Mouse (Mus musculus) ovary, postnatal 14 days (tissue): ENCODE data around the gene Slc26a5.
A peak's percentile ranks its signal among the peaks of the same experiment; 100 is the strongest.

Source experiments
- DNase-seq: peaks from one replicate; pipeline ENCODE4 v3.0.0; 2022; ENCODE audit warnings: low spot score

Gene Slc26a5

DNA sequence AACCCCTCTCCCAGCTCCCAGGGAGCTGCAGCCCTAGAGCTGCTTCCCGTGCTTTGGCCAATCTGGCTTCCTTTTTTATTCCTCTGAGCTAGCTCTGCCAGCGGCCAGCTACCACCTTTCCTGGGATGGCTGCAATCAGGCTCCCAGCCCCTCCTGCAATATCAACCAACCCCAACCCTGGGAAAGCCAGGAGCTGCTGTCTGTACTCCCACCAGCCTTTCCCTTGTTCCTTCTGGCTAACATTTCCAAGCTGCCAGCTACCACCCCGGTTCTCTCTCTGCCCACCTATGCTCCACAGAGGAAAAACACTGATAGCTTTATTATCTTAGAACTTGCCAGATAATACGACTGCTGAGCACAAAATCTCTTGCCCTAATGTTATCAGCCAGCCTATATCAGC lies 60.6 kb downstream of the Slc26a5 start:
- DNase-seq, result no peak

DNA sequence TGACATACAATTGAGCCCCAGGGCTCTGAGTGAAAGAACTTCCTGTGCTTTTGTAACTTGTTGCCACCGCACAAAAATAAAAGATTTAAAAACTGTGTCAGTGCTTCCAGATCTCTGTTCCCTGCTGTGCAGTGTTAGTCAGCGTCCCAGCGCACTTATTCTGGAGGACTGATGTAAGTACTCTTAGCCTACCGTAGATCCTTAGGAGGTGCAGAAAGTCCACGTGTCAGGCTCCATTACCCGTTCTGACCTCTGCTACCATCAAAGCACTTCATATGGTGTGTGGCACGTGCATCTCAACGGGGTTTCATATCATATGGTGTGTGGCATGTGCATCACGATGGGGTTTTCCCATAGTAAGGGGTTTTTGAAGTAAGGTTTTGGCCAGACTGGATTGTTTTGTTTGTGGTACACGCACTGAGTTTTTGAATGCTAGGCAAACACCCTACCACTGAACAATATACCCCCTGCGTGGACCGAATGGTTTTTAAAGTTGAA lies 61.7 kb downstream of the Slc26a5 start:
- DNase-seq, result no peak

DNA sequence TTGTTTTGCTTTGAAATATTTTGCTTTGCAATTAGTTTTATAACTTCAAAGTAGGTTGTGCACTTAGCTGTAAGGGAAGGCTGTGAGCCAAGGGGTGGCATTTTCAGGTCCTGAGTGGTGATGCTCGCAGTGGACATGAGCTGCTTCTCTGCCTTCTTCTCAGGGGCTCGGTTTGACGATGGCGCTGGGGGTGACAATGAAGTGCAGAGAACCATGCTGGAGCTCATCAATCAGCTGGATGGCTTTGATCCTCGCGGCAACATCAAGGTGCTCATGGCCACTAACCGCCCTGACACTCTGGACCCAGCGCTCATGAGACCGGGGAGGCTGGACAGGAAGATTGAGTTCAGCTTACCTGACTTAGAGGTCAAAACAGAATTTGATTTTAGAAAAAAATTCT lies 62.5 kb downstream of the Slc26a5 start:
- no peak for DNase-seq

- no peak for DNase-seq
Measured at GRCm38 (mm10) chr5:21792166-21792565, 73.2 kb downstream of the Slc26a5 start.

- DNase-seq, result no peak
Measured at GRCm38 (mm10) chr5:21789061-21789460, 76.3 kb downstream of the Slc26a5 start.

- DNase-seq, result no peak
Measured at GRCm38 (mm10) chr5:21787186-21788105, 78.0 kb downstream of the Slc26a5 start.

DNA sequence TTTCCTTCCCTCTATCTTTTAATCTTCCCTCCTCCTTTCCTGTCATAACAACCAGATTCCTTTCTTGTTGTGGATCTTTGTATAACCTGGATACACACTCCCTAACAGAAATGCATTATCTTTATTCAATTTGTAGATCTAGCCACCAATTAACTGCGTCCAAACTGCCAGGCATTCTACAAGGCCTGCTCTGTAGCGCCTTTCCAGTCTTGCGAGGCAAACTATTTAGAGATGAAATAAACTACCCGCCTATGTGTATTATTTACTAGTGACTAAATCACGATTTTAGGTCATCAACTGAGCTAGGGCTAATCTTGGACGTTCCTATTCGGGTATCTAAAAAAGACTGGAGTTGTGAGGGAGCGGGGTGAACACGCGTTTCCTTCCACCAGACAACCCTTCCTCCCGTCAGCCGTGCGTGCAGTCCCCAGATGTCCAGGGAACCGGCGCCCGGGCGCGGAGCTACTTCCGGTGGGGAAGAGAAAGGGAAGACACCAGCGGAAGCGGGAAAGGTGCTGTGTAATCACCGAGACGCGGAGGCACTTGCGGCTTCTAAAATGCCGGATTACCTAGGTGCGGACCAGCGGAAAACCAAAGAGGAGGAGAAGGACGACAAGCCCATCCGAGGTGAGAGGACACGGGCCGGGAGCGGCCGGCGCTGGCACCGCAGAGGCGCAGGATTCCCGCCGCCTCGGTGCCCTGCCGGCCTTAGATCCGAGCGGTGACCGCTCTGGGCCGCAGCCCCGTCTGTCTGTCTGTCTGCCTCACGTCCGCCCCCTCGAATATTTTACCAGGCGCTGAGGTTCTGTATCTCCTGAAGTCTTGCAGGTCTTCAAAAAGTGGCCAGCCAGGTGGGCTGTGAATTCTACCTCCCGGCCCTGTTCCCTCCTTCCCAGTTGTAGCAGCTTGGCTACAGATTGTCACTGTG lies 78.9 kb downstream of the Slc26a5 start:
- peak; percentile 92 for DNase-seq

DNA sequence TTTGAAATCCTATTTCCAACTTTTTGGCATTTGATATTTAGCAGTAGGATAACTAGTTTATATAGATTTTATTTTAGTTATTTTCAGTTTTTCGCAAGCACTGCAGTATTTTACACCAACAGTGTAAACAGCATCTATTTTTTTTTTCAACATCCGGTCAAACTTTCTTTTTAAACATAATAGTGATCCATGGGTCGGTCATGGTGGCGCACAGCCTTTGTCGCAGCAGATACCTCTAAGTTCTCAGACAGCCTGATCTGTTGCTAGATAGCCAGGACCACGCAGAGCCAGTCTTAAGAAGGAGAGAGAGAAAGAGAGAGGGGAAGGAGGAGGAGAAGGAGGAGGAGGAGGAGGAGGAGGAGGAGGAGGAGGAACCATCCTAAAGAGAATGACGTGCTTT lies 79.6 kb downstream of the Slc26a5 start:
- no peak for DNase-seq

DNA sequence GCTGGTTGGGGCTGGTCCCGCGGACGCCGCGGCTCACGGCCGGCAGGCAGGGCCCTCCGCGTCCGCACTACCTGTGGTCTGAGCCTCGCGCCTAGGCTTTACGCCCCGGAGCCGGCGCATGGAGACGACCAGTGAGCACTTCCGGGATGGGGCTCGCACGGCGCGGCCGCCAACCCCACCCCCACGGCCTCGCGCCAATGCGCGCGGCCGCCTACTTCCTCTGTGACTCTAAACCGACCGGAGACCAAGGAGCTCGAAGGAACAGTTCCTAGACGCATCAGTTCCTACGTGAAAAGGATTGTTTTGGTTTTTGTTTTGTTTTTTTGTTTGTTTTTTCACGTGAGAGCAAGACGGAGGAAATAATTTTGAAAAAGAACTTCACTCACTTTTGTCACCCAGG lies 80.4 kb downstream of the Slc26a5 start, which contains the start of the genes Dnajc2 and Psmc2:
Gene Dnajc2 (minus strand): TSS at position 199 of the 400 bp plus-strand sequence.
Gene Psmc2 (plus strand): TSS at position 231 of the 400 bp plus-strand sequence.
- peak; percentile 85 for DNase-seq

GRCm38 (mm10) chr5:21784161-21785052 lies 81.0 kb downstream of the Slc26a5 start:
- peak; percentile 14 for DNase-seq

GRCm38 (mm10) chr5:21776491-21776890 lies 88.9 kb downstream of the Slc26a5 start:
- no peak for DNase-seq

- no peak for DNase-seq
Measured at GRCm38 (mm10) chr5:21769841-21770240, 95.6 kb downstream of the Slc26a5 start.

DNA sequence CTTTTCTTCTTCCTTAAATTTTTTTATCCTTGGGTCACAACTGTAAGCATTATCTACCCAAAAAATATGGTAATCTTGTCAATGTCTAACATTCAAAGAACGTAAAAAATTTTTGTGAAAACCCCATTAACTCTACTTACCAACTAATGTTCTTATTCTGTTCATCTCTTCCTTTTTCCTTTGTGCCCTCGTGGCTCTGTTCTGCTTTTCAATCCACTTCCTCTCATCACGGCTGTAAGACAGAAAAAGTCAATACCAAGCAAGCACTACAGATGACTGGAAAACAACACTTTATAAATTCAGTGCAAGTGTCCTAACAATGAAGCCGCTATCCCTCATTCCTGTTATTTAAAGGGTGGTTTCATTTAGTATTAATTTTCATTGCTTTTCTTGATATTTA lies 96.9 kb downstream of the Slc26a5 start:
- DNase-seq, result no peak
